Mouse (Mus musculus) cerebellum, adult 2 months (tissue): ENCODE results near the gene Mast3.

Experiments
- CTCF ChIP-seq: fragments of 200-500 bp; IDR thresholded peaks from 2 replicates; pipeline ENCODE4 v1.5.1; 2011; ENCODE audit warnings: low read depth, mild to moderate bottlenecking, control low read depth, low read length, moderate library complexity, borderline replicate concordance; ENCODE audit not compliant: insufficient read depth
- POLR2A ChIP-seq: fragments of 200-500 bp; IDR thresholded peaks from 2 replicates; pipeline ENCODE4 v1.6.1; 2011; ENCODE audit warnings: low read length, control low read depth, borderline replicate concordance; ENCODE audit not compliant: insufficient read depth

- TF ChIP-seq CTCF (no peak), POLR2A (no peak)
Observed at GRCm38 (mm10) chr8:70768231-70768776, 36.5 kb downstream of the Mast3 start.
